Mouse (Mus musculus) gastrocnemius, adult 8-10 months (tissue): ENCODE results near the gene Faim. TPM values are rescaled to one million over a fixed set of nuclear protein-coding genes. Genes with fewer than 3 reads are reported as not detected.

Experiments used
- DNase-seq, 2 experiments: peaks; one replicate each; pipeline ENCODE4 v3.0.0; 2022; ENCODE audit warnings: low spot score in 2 of 2
- total RNA-seq, 4 experiments: library from RNA; stranded (reverse); gene quantifications; 2 replicates each; pipeline ENCODE4 v1.2.4; 2022

The Faim gene
- total RNA-seq, 4 experiments from 2014 or later = 0.82 to 2.5 (median 1.4) TPM

DNA sequence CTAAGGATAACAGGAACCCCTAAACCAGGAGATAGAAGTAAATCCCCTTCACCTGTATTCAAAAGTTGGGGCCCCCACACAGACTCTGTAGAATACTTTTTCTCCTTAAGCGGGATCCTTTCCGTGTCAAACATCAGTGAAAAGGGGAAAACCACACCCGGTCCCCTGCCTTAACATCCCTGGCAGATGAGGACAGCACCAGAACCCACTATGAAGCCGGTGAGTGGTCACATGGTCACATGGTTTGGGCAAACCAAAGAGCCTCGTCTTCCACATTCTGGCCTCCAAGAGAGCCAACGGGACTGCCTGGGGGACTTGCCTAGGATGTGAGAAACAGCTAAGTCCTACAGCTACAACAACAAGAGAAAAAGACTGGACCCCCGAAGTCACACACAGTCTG, 12.6 kb upstream of the Faim start:
- DNase-seq = no peak

GRCm38 (mm10) chr9:98974898-98975297, 11.3 kb upstream of the Faim start:
- no peak for DNase-seq

DNA sequence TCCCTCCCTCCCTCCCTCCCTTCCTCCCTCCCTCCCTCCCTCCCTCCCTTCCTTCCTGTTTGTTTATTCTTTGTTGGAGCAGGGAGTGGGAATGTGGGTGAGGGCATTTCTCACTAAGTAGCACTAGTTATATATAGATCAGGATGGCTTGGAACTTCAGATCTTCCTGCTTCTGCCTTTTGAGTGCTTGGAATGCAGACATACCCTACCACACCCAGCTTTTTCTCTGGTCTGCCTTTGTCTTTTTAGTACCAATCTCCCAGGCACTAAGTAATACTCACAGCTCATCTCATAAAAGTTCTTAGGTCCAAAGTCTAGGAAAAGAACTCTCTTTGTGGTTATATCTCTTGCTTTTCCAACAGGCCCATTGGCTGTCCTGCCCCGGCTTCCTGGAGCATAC, 10.1 kb upstream of the Faim start:
- DNase-seq = no peak

DNA sequence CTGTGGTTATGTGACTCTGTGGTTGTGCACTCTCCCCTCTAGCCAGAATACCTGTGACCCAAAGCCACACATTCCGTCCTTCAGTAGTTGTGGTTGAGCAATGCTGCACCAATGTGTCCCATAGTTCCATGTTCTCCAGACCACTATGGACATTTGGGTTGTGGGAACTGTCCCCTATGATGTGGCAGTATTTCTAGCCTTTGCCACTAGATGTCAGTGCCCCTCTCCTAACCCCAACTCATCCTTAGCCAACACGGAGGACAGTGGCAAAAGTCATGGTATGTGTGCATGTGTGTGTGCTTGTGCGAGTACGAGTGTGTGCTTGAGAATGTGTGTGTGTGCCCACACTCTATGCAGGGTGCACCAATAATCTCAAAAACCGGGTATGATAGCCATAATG, 9.7 kb upstream of the Faim start:
- DNase-seq = no peak

GRCm38 (mm10) chr9:98979431-98980416, 6.4 kb upstream of the Faim start:
- DNase-seq = peak; percentile 72 to 75

- DNase-seq = no peak
Measured at GRCm38 (mm10) chr9:98986476-98987096, 413 bp downstream of the Faim start.

DNA sequence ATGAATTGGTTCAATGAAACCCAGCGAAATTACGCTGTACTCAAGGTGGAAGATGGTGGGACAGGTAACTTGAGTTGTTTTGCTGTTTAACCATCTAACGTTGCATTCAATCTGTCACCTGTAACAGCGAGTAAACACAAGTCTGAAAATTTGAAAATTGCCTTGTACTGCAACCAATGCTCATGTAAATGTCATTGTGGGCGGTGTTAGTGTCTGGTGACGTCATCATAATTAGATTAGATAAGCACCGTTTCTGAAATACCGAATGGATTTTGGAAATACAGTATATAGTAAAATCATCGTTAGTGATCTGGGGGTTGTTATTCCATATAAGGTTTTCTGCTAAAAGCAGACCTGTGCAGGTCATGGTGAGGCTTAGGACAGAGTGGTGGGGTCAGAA, 958 bp downstream of the Faim start:
- no peak for DNase-seq

- DNase-seq = no peak
Measured at GRCm38 (mm10) chr9:98994103-98994502, 7.9 kb downstream of the Faim start.

DNA sequence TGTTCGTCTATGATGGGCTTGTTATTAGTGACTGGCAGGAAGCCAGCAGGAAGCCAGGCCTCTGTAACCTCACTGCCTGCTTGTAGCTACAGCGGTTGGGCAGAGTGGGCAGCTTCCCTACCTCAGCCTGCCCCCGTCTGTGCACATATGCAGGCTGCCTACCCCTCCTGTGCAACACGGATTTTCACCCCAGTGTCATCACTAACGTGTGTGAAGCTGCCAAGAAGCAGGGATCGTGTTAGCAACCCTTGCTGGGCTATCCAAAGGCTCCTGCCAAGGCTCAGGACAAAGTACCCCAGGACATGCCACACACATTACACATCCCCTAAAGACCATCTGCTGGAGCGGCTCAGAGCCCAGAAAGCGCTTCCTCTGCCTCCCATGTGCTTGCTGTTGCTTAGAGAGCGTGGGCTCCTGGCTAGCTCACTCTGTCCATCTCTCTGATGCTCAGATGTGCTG, 13.7 kb downstream of the Faim start:
- DNase-seq = no peak

- DNase-seq = no peak
Measured at GRCm38 (mm10) chr9:99001326-99001725, 15.2 kb downstream of the Faim start.

DNA sequence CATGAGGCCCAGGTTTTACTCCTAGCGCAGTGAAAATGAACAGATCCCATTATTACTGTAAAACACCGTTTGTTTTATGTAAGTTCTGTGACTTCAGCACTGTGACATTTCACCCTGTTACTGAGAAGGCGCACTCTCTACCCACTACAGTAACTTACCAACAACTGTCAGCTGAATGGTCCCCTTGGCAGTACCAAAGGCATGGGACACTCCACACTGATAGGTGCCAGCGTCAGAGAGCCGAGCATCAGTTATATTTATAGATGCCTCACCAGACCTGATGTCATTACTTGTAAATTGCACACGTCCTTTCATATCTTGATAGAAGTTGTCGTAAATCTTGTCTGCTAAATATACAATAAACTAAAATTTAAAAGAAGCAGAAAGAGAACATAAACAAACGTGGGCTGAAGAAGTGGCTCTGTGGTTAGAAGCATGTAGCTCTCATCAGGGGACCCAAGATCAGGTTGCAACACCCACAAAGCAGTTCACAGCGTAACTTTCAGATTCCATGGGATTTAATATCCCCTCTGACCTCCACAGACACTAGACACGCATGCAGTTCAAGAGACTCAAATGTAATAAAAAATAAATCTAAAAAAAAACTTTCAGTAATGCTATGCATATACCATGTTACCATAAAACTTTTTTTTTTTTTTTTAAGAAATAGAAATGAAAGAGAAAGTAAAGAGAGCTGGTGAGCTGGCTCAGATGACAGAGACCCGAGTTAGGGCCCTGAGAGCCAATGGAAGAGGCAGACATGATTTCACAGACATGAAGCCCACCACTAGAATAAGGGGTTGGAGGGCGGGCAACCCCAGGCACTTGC, 23.1 kb downstream of the Faim start:
- DNase-seq = no peak

GRCm38 (mm10) chr9:99009898-99010199, 23.7 kb downstream of the Faim start:
- DNase-seq = no peak

DNA sequence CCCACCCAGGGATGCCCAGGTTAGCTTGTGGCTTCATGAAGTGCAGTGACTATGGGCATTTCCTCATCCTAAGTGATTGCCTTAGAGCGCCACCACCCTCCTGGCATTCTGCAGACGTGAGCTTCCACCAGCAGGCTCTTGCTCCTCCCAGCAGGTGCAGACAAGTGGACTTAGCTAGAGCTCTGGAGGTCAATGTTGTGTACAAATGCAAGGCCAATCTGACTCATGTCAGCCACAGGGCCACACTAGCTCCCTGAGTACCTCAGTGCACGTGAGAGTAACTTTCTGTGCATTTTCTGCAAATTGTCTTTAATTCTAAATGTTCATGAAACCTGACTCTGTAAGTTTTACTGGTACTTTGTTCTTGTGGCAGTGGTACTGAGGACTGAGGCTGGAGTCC, 30.1 kb downstream of the Faim start:
- no peak for DNase-seq

DNA sequence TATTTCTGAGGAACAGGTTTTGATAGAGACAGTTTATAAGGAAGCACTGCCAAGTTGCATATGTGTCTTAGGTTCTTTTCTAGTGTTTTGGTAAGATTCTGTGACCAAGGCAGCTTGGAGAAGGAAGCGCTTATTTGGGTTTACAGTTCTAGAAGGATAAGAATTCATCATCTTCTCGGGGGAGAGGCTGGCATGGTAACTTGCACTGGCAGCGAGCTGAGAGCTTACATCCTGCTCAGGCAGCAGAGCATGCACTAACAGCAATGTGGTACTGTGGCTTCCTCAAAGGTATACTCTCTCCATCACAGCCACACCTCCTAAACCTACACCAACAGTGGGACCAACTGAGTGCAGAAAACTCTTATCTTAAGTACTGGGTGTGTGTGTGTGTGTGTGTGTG, 30.6 kb downstream of the Faim start:
- DNase-seq = no peak

GRCm38 (mm10) chr9:99017679-99018078, 31.5 kb downstream of the Faim start:
- no peak for DNase-seq

DNA sequence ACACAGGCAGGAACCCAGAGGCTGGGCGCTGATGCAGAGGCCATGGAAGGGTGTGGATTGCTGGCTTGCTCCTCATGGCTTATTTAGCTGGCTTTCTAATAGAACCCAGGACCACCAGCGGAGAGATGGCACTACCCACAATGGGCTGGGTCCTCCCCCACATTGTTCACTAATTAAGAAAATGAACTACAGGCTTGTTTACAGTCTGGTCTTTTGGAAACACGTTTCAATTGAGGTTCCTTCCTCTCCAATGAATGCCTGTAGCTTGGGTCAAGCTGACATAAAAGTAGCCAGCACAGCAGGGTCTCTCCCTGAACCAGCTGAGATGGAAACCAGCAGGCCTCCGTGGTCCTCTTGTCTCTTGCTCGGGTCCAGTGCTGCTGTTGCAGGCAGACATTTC, 35.0 kb downstream of the Faim start:
- DNase-seq = no peak

DNA sequence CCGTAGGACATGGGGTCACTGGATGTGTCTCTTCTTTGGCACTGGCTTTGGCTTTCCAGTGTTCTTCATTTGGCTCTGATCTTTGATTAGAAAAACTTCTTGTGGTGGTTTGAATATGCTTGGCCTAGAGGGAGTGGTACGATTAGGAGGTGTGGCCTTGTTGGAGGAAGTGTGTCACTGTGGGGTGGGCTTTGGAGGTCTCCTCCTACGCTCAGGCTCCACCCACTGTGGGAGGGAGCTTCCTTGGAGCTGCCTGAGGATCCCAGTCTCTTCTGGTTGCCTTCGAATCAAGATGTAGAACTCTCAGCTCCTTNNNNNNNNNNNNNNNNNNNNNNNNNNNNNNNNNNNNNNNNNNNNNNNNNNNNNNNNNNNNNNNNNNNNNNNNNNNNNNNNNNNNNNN, 35.6 kb downstream of the Faim start:
- no peak for DNase-seq

- no peak for DNase-seq
Measured at GRCm38 (mm10) chr9:99032031-99032430, 45.9 kb downstream of the Faim start.

DNA sequence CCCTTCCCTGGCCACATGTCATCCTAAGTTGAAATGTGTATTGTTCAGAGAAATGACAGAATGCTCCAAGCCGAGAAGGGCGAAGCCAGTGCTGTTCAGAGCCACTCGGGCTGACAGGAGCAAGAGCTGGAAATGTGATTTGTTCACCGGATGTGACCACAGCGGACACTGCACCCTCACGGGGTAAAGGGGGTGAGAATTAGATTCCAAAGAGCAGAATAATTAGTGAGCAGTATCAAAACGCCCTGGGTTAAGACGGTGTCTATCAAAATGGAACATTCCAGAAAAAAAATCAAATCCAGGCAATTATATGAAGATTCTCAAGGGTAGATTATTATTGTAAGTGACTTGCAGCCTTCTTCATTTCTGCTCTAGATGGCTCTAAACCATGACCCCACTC, 47.9 kb downstream of the Faim start:
- no peak for DNase-seq

- DNase-seq = no peak
Measured at GRCm38 (mm10) chr9:99035575-99035974, 49.4 kb downstream of the Faim start, which contains the start of gene Gm1123. TSS of gene Gm1123 (minus strand) at chr9:99035715.

DNA sequence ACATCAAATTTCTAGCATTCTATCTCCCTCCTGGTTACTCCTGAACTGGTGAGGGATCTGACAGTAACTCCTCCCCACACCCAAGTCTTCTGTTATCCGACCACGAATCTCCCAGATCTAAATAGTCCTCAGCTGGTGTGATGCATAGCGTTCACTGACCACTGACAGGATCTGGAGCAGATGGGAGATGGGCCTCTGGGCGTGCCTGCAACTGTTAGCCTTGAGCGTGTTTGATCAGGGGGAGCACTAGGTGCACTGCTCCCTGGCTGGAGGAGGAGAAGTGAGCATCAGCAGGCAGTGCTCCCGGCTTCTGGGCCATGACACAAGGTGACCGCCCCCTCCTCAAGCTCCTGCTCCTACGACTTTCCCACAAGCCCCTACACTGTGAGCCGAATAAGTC, 55.8 kb downstream of the Faim start:
- DNase-seq = no peak

DNA sequence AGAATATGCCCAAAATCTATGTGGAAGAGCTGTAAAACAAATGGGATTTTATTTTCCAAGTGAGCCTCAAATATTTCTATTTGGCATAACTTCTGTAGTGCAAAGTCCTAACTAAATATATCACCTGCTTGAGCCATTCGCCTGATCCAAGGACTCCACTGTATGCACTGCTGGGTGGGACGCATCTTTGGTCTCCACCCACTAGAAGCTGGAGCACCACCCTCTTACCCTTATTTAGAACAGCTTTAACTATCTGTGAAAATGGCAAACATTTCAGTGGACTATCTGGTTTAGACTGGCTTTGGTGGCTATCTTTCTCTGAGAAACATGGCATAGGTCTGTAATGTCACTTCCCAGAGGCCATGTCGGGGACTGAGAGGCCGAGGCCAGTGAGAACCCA, 56.5 kb downstream of the Faim start:
- DNase-seq = no peak
